Mouse (Mus musculus) embryonic stem cell, embryonic (primary cell): ENCODE measurements at regions not wholly inside any gene's neighbourhood (a gene's known extent, or its start where the extent isn't known, plus 50 kb on each side); places are given as distances from the start of the nearest gene placed in this dataset.

Experiments used
- CTCF ChIA-PET, 4 experiments: fragments of 300-600 bp in 2 of 4; fragments of 350-600 bp in 2 of 4; sonication (Branson Sonifier 250); formaldehyde crosslinking; loops; one replicate each; lab custom pipeline; 2022; ENCODE audit warnings: inconsistent platforms in 2 of 4; lab: Charles Lee
- POLR2A ChIA-PET, 4 experiments: fragments of 300-600 bp in 2 of 4; fragments of 350-600 bp in 2 of 4; sonication (Branson Sonifier 250); formaldehyde crosslinking; loops; one replicate each; lab custom pipeline; 2022; ENCODE audit warnings: antibody characterized with exemption in 4 of 4, inconsistent platforms in 1 of 4; lab: Charles Lee

GRCm38 (mm10) chr1:176683146-176683545 lies 130.7 kb downstream of the Cep170 start:
- CTCF ChIA-PET, result interaction anchor here in 1 of 4 experiments (0.6 kb wide), 1 partner anchor 187 kb away, joined by 4 read pairs; no protein-coding TSS in a partner anchor
- POLR2A ChIA-PET, result interaction anchor here in 2 of 4 experiments (0.5 to 1.5 kb wide), 4 partner anchors 10 to 131 kb away, joined by 3 to 5 read pairs (median 4); partner anchors contain the start of genes Cep170 (in 1 of the 2) and Sdccag8 (in 1 of the 2)

- ChIA-PET CTCF (interaction anchor here in 1 of 4 experiments (0.9 kb wide), 1 partner anchor 23 kb away, joined by 3 read pairs; no protein-coding TSS in a partner anchor), POLR2A (interaction anchor here in 2 of 4 experiments (0.5 to 1.5 kb wide), 4 partner anchors 15 to 959 kb away, joined by 3 to 12 read pairs (median 4); partner anchors contain the start of genes Cep170 (in 1 of the 2) and Sdccag8 (in 1 of the 2))
Observed at GRCm38 (mm10) chr1:176681971-176682370, 131.9 kb downstream of the Cep170 start.

GRCm38 (mm10) chr1:176675184-176675583 lies 138.7 kb downstream of the Cep170 start:
- ChIA-PET POLR2A (no interaction called here), CTCF (no interaction called here)

- ChIA-PET CTCF (no interaction called here), POLR2A (no interaction called here)
Observed at GRCm38 (mm10) chr1:176671081-176671480, 142.8 kb downstream of the Cep170 start.

- POLR2A ChIA-PET, result interaction anchor here in 2 of 4 experiments (0.7 to 1.0 kb wide), 3 partner anchors 9 to 15 kb away, joined by 3 to 7 read pairs (median 5); no protein-coding TSS in a partner anchor
- CTCF ChIA-PET, result no interaction called here
Observed at GRCm38 (mm10) chr1:176667552-176668306, 146.1 kb downstream of the Cep170 start.

GRCm38 (mm10) chr1:176660286-176660685 lies 153.6 kb downstream of the Cep170 start:
- POLR2A ChIA-PET, result no interaction called here
- CTCF ChIA-PET, result interaction anchor here in 1 of 4 experiments (2.8 kb wide), 1 partner anchor 437 kb away, joined by 11 read pairs; no protein-coding TSS in a partner anchor

GRCm38 (mm10) chr1:176658639-176659038 lies 155.2 kb downstream of the Cep170 start:
- ChIA-PET POLR2A (interaction anchor here in 1 of 4 experiments (0.8 kb wide), 1 partner anchor 9 kb away, joined by 7 read pairs; no protein-coding TSS in a partner anchor), CTCF (interaction anchor here in 2 of 4 experiments (0.7 to 2.8 kb wide), 4 partner anchors 11 to 1194 kb away, joined by 3 to 15 read pairs (median 7); no protein-coding TSS in a partner anchor)

GRCm38 (mm10) chr1:176655487-176656333 lies 158.2 kb downstream of the Cep170 start:
- ChIA-PET POLR2A (interaction anchor here in 1 of 4 experiments (0.7 kb wide), 1 partner anchor 326 kb away, joined by 3 read pairs; no protein-coding TSS in a partner anchor), CTCF (interaction anchor here in 1 of 4 experiments (1.0 kb wide), 1 partner anchor 324 kb away, joined by 3 read pairs; no protein-coding TSS in a partner anchor)

GRCm38 (mm10) chr1:176644248-176644647 lies 169.6 kb downstream of the Cep170 start:
- ChIA-PET CTCF (interaction anchor here in 1 of 4 experiments (1.3 kb wide), 1 partner anchor 426 kb away, joined by 3 read pairs; no protein-coding TSS in a partner anchor), POLR2A (interaction anchor here in 3 of 4 experiments (1.0 to 1.8 kb wide), 9 partner anchors 8 to 139 kb away, joined by 3 to 6 read pairs (median 4); no protein-coding TSS in a partner anchor)

- ChIA-PET POLR2A (interaction anchor here in 2 of 4 experiments (1.1 to 1.7 kb wide), 3 partner anchors 14 to 21 kb away, joined by 3 to 5 read pairs (median 4); no protein-coding TSS in a partner anchor), CTCF (interaction anchor here in 1 of 4 experiments (0.7 kb wide), 1 partner anchor 55 kb away, joined by 4 read pairs; no protein-coding TSS in a partner anchor)
Observed at GRCm38 (mm10) chr1:176623171-176623570, 190.7 kb downstream of the Cep170 start.

- CTCF ChIA-PET, result no interaction called here
- POLR2A ChIA-PET, result interaction anchor here in 2 of 4 experiments (1.4 to 1.7 kb wide), 2 partner anchors 12 to 22 kb away, joined by 4 to 5 read pairs; no protein-coding TSS in a partner anchor
Observed at GRCm38 (mm10) chr1:176622213-176622612, 191.7 kb downstream of the Cep170 start.

GRCm38 (mm10) chr1:176621285-176621684 lies 192.6 kb downstream of the Cep170 start:
- ChIA-PET POLR2A (interaction anchor here in 2 of 4 experiments (0.6 to 1.4 kb wide), 2 partner anchors 13 to 14 kb away, joined by 3 to 5 read pairs; no protein-coding TSS in a partner anchor), CTCF (interaction anchor here in 1 of 4 experiments (0.6 kb wide), 1 partner anchor 241 kb away, joined by 5 read pairs; no protein-coding TSS in a partner anchor)

- POLR2A ChIA-PET, result no interaction called here
- CTCF ChIA-PET, result no interaction called here
Observed at GRCm38 (mm10) chr1:176618896-176619295, 195.0 kb downstream of the Cep170 start.

GRCm38 (mm10) chr1:176615673-176616072 lies 198.2 kb downstream of the Cep170 start:
- POLR2A ChIA-PET, result no interaction called here

GRCm38 (mm10) chr1:176594312-176594711 lies 219.6 kb downstream of the Cep170 start:
- ChIA-PET POLR2A (interaction anchor here in 1 of 4 experiments (2.5 kb wide), 1 partner anchor 51 kb away, joined by 6 read pairs; no protein-coding TSS in a partner anchor), CTCF (no interaction called here)

More at GRCm38 (mm10) chr1:176615673-176616072, 198.2 kb downstream of the Cep170 start:
- CTCF ChIA-PET, result interaction anchor here in 1 of 4 experiments (0.6 kb wide), 1 partner anchor 8 kb away, joined by 3 read pairs; no protein-coding TSS in a partner anchor

- CTCF ChIA-PET, result no interaction called here
- POLR2A ChIA-PET, result no interaction called here
Observed at GRCm38 (mm10) chr1:176588144-176588543, 225.7 kb downstream of the Cep170 start.

- ChIA-PET POLR2A (no interaction called here), CTCF (no interaction called here)
Observed at GRCm38 (mm10) chr1:176573703-176574102, 240.2 kb downstream of the Cep170 start.
